Mouse (Mus musculus) neural tube, embryonic 12.5 days (tissue): ENCODE results near the gene Olfr641. TPM values are rescaled to one million over a fixed set of nuclear protein-coding genes. Genes with fewer than 3 reads are reported as not detected.

Experiments
- ATAC-seq: fragments of 200-750 bp; cut with Nextera tagmentation; 2 replicates; pipeline ENCODE4 v1.8.0; 2017; ENCODE audit warnings: low read depth, mild to moderate bottlenecking, moderate TSS enrichment, moderate library complexity; ENCODE audit not compliant: low FRiP score
- H3K27ac ChIP-seq: fragments of 300-500 bp; sonication (generic); 2 replicates; pipeline ENCODE4 v1.5.1; 2016
- H3K27me3 ChIP-seq: fragments of 300-500 bp; sonication (generic); replicated peaks from 2 replicates; pipeline ENCODE4 v1.6.1; 2016; ENCODE audit warnings: mild to moderate bottlenecking
- H3K36me3 ChIP-seq: fragments of 300-500 bp; sonication (generic); 2 replicates; pipeline ENCODE4 v1.6.1; 2016; ENCODE audit warnings: mild to moderate bottlenecking
- H3K4me1 ChIP-seq: fragments of 300-500 bp; sonication (generic); 2 replicates; pipeline ENCODE4 v1.6.1; 2016
- H3K4me2 ChIP-seq: fragments of 300-500 bp; sonication (generic); replicated peaks from 2 replicates; pipeline ENCODE4 v1.6.1; 2016; ENCODE audit warnings: mild to moderate bottlenecking
- H3K4me3 ChIP-seq: fragments of 300-500 bp; sonication (generic); 2 replicates; pipeline ENCODE4 v1.5.1; 2016
- H3K9ac ChIP-seq: fragments of 300-500 bp; sonication (generic); 2 replicates; pipeline ENCODE4 v1.6.1; 2016; ENCODE audit warnings: mild to moderate bottlenecking
- H3K9me3 ChIP-seq: fragments of 300-500 bp; sonication (generic); 2 replicates; pipeline ENCODE4 v1.6.1; 2016; ENCODE audit warnings: mild to moderate bottlenecking
- WGBS: fragments of 180-500 bp; shearing (Covaris S2); methylation state at CpG from one replicate; pipeline ENCODE4 v1.1.7; 2016; 5-methylcytosine and 5-hydroxymethylcytosine counted together
- polyA plus RNA-seq: library from polyadenylated mRNA; unstranded; fragments of >200 nt; fragmentation: Nextera tagmentation; extraction: Ambion mirVana; gene quantifications from 2 replicates; pipeline ENCODE4 v1.2.1, GENCODE M21; 2016

Gene Olfr641
- polyA plus RNA-seq, 1 experiment from 2014 or later, result not detected

DNA sequence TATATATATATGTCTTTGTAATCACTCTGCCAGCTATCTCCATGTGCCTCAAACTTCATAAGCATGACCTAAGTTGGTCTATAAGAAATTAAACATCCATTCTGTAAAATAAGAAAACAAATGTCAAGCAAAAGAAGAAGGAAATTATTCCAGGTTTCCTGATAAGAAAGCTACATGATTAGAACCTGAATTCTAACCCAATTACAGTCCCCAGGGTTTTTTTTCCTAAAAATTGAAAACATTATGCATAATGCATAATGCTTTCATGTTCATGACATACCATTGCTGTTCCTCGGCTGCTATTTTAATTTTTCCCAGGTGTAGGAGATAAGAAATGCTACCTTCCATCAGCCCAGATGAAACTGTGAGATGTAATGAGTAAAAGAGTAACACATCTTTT is 50.1 kb downstream of the Olfr641 start, which contains the start of gene Olfr645:
TSS of gene Olfr645 (minus strand) at position 101 of the 400 bp plus-strand sequence.
- Histone ChIP-seq H3K9me3 (no peaks in the 10 kb centered on the region), H3K27ac (no peak within 1 kb of the TSS), H3K4me3 (no peak within 1 kb of the TSS), H3K4me2 (no peak within 1 kb of the TSS), H3K9ac (no peak within 1 kb of the TSS), H3K4me1 (no peaks in the 10 kb centered on the region), H3K27me3 (no peaks in the 10 kb centered on the region), H3K36me3 (no peaks in the 10 kb centered on the region)
- WGBS, result 87% methylated on average over 1 of the region's 1 CpGs
- ATAC-seq, result no peak

Other genes starting within 250 kb of the Olfr641 start
- not detected in 2 replicates for gene Olfr67, start 243.6 kb upstream of the Olfr641 start, polyA plus RNA-seq
- 662 and 699 TPM in 2 replicates for gene Hbb-bt, start 221.4 kb upstream of the Olfr641 start, polyA plus RNA-seq
- 567 and 639 TPM in 2 replicates for gene Hbb-bs, start 207.3 kb upstream of the Olfr641 start, polyA plus RNA-seq
- 0.38 TPM in 1 of 2 replicates, not detected in the other for gene Hbb-bh2, start 194.9 kb upstream of the Olfr641 start, polyA plus RNA-seq
- 483 and 495 TPM in 2 replicates for gene Hbb-bh1, start 192.3 kb upstream of the Olfr641 start, polyA plus RNA-seq
- gene Hbb-y, start 182.2 kb upstream of the Olfr641 start, polyA plus RNA-seq, result 6,731 and 6,931 TPM in 2 replicates
- not detected in 2 replicates for gene Olfr66, start 149.2 kb upstream of the Olfr641 start, polyA plus RNA-seq
- gene Olfr64, start 141.0 kb upstream of the Olfr641 start, polyA plus RNA-seq, result not detected in 2 replicates
- gene Olfr65, start 132.0 kb upstream of the Olfr641 start, polyA plus RNA-seq, result not detected in 2 replicates
- gene Olfr631, start 106.6 kb upstream of the Olfr641 start, polyA plus RNA-seq, result not detected in 2 replicates
- not detected in 2 replicates for gene Olfr632, start 101.1 kb upstream of the Olfr641 start, polyA plus RNA-seq
- gene Olfr633, start 91.0 kb upstream of the Olfr641 start, polyA plus RNA-seq, result not detected in 2 replicates
- not detected in 2 replicates for gene Olfr635, start 64.3 kb upstream of the Olfr641 start, polyA plus RNA-seq
- gene Olfr638, start 36.7 kb upstream of the Olfr641 start, polyA plus RNA-seq, result not detected in 2 replicates
- not detected in 2 replicates for gene Olfr639, start 18.1 kb upstream of the Olfr641 start, polyA plus RNA-seq
- gene Olfr640, start 9.9 kb upstream of the Olfr641 start, polyA plus RNA-seq, result not detected in 2 replicates
- not detected in 2 replicates for gene Olfr642, start 17.2 kb downstream of the Olfr641 start, polyA plus RNA-seq
- not detected in 2 replicates for gene 4930516K23Rik, start 26.0 kb downstream of the Olfr641 start, polyA plus RNA-seq
- gene Olfr644, start 36.4 kb downstream of the Olfr641 start, polyA plus RNA-seq, result not detected in 2 replicates
- gene Olfr645, start 50.0 kb downstream of the Olfr641 start, polyA plus RNA-seq, result not detected in 2 replicates
- gene Olfr646, start 69.4 kb downstream of the Olfr641 start, polyA plus RNA-seq, result not detected in 2 replicates
- gene Ubqln5, start 94.4 kb downstream of the Olfr641 start, polyA plus RNA-seq, result not detected in 2 replicates
- not detected in 2 replicates for gene Olfr643, start 102.0 kb downstream of the Olfr641 start, polyA plus RNA-seq
- not detected in 2 replicates for gene Ubqln3, start 107.8 kb downstream of the Olfr641 start, polyA plus RNA-seq
- not detected in 2 replicates for gene Ubqlnl, start 115.1 kb downstream of the Olfr641 start, polyA plus RNA-seq
- not detected in 2 replicates for gene Olfm5, start 129.4 kb downstream of the Olfr641 start, polyA plus RNA-seq
- 0.43 and 0.56 TPM in 2 replicates for gene Olfr648, start 147.9 kb downstream of the Olfr641 start, polyA plus RNA-seq
- gene Olfr649, start 160.5 kb downstream of the Olfr641 start, polyA plus RNA-seq, result not detected in 2 replicates
- gene Trim6, start 183.3 kb downstream of the Olfr641 start, polyA plus RNA-seq, result 1.2 TPM in 2 replicates
- 0.76 and 1.2 TPM in 2 replicates for gene Trim34a, start 209.0 kb downstream of the Olfr641 start, polyA plus RNA-seq